Mouse (Mus musculus) midbrain, embryonic 14.5 days (tissue): ENCODE data around the gene Cpsf3. TPM values are rescaled to one million over a fixed set of nuclear protein-coding genes. Genes with fewer than 3 reads are reported as not detected.

ENCODE experiments used
- ATAC-seq: fragments of 200-750 bp; cut with Nextera tagmentation; 2 replicates; pipeline ENCODE4 v1.8.0; 2017; ENCODE audit warnings: moderate number of reproducible peaks, moderate library complexity; ENCODE audit not compliant: low FRiP score, low TSS enrichment
- DNase-seq: peaks from one replicate; pipeline ENCODE4 v3.0.0-alpha.2; 2015
- H3K27ac ChIP-seq: fragments of 300-500 bp; sonication (generic); replicated peaks from 2 replicates; pipeline ENCODE4 v1.5.1; 2014; ENCODE audit warnings: mild to moderate bottlenecking, low read depth, low read length, moderate library complexity
- H3K27me3 ChIP-seq: fragments of 300-500 bp; sonication (generic); 2 replicates; pipeline ENCODE4 v1.6.1; 2014; ENCODE audit warnings: low read length, control low read depth, mixed read lengths; ENCODE audit not compliant: control insufficient read depth, insufficient read depth
- H3K36me3 ChIP-seq: fragments of 300-500 bp; sonication (generic); 2 replicates; pipeline ENCODE4 v1.6.1; 2014; ENCODE audit warnings: low read length, control low read depth; ENCODE audit not compliant: control insufficient read depth, insufficient read depth
- H3K4me1 ChIP-seq: fragments of 300-500 bp; sonication (generic); 2 replicates; pipeline ENCODE4 v1.6.1; 2014; ENCODE audit warnings: mild to moderate bottlenecking, antibody characterized with exemption, low read length, control low read depth; ENCODE audit not compliant: control insufficient read depth, insufficient read depth
- H3K4me2 ChIP-seq: fragments of 300-500 bp; sonication (generic); 2 replicates; pipeline ENCODE4 v1.6.1; 2014; ENCODE audit warnings: mild to moderate bottlenecking, low read length, moderate library complexity
- H3K4me3 ChIP-seq: fragments of 300-500 bp; sonication (generic); replicated peaks from 2 replicates; pipeline ENCODE4 v1.5.1; 2014; ENCODE audit warnings: low read depth, low read length
- H3K9ac ChIP-seq: fragments of 300-500 bp; sonication (generic); replicated peaks from 2 replicates; pipeline ENCODE4 v1.6.1; 2014; ENCODE audit warnings: mild to moderate bottlenecking, low read length, moderate library complexity
- H3K9me3 ChIP-seq: fragments of 300-500 bp; sonication (generic); 2 replicates; pipeline ENCODE4 v1.6.1; 2016; ENCODE audit warnings: low read length, control low read depth, mixed read lengths; ENCODE audit not compliant: control insufficient read depth
- WGBS: fragments of 180-500 bp; shearing (Covaris S2); extraction: QIAGEN DNeasy Blood & Tissue Kit; methylation state at CpG from one replicate; pipeline ENCODE4 v1.1.7; 2014; 5-methylcytosine and 5-hydroxymethylcytosine counted together
- polyA plus RNA-seq: library from polyadenylated mRNA; unstranded; fragments of >200 nt; fragmentation: Nextera tagmentation; extraction: Ambion mirVana; gene quantifications from 2 replicates; pipeline ENCODE4 v1.2.1, GENCODE M21; 2014

Gene Cpsf3
- polyA plus RNA-seq, result 91.9 and 107 TPM in 2 replicates

- Histone ChIP-seq H3K27me3 (no peaks in the 10 kb centered on the region), H3K9me3 (no peaks in the 10 kb centered on the region), H3K27ac (peak within 1 kb of the TSS; percentile 90), H3K4me1 (peaks cover 20% of the 10 kb centered on the region), H3K4me3 (peak within 1 kb of the TSS; percentile 80), H3K4me2 (peak within 1 kb of the TSS; percentile 87), H3K36me3 (peaks cover 10% of the 10 kb centered on the region), H3K9ac (peak within 1 kb of the TSS; percentile 82)
- DNase-seq (no peak), ATAC-seq (no peak)
- 59% methylated on average over 11 of the region's 11 CpGs for WGBS
Observed at GRCm38 (mm10) chr12:21284761-21285441, at the start of gene Cpsf3. Gene Cpsf3, plus strand, starts transcription at chr12:21285391.

GRCm38 (mm10) chr12:21241965-21242364 lies 43.2 kb upstream of the Cpsf3 start:
- Histone ChIP-seq H3K9ac (no peak overlapping the region), H3K27ac (no peak overlapping the region), H3K9me3 (no peaks in the 10 kb centered on the region), H3K27me3 (no peaks in the 10 kb centered on the region), H3K4me3 (no peak overlapping the region), H3K4me1 (no peaks in the 10 kb centered on the region), H3K4me2 (no peak overlapping the region), H3K36me3 (peaks cover 79% of the 10 kb centered on the region)
- ATAC-seq (no peak), DNase-seq (no peak)
- 75% methylated on average over 3 of the region's 3 CpGs for WGBS

- no peak overlapping the region for H3K4me3 ChIP-seq
- no peaks in the 10 kb centered on the region for H3K4me1 ChIP-seq
- H3K27ac ChIP-seq, result no peak overlapping the region
- no peaks in the 10 kb centered on the region for H3K27me3 ChIP-seq
- H3K9me3 ChIP-seq, result no peaks in the 10 kb centered on the region
- DNase-seq, result no peak
- WGBS, result 98% methylated on average over 11 of the region's 11 CpGs
- H3K4me2 ChIP-seq, result no peak overlapping the region
- ATAC-seq, result no peak
- peaks cover 82% of the 10 kb centered on the region for H3K36me3 ChIP-seq
- no peak overlapping the region for H3K9ac ChIP-seq
Observed at GRCm38 (mm10) chr12:21244375-21244960, 40.7 kb upstream of the Cpsf3 start.

GRCm38 (mm10) chr12:21247711-21248392 lies 37.3 kb upstream of the Cpsf3 start:
- no peak overlapping the region for H3K4me2 ChIP-seq
- WGBS, result 88% methylated on average over 7 of the region's 7 CpGs
- no peaks in the 10 kb centered on the region for H3K9me3 ChIP-seq
- no peak overlapping the region for H3K4me3 ChIP-seq
- DNase-seq, result no peak
- H3K27ac ChIP-seq, result no peak overlapping the region
- no peaks in the 10 kb centered on the region for H3K27me3 ChIP-seq
- H3K9ac ChIP-seq, result no peak overlapping the region
- H3K36me3 ChIP-seq, result peaks cover 93% of the 10 kb centered on the region
- H3K4me1 ChIP-seq, result no peaks in the 10 kb centered on the region
- ATAC-seq, result no peak

GRCm38 (mm10) chr12:21260494-21261256 lies 24.5 kb upstream of the Cpsf3 start:
- WGBS, result 95% methylated on average over 6 of the region's 6 CpGs
- no peaks in the 10 kb centered on the region for H3K27me3 ChIP-seq

GRCm38 (mm10) chr12:21261521-21261920 lies 23.7 kb upstream of the Cpsf3 start:
- Histone ChIP-seq H3K27me3 (no peaks in the 10 kb centered on the region), H3K9me3 (no peaks in the 10 kb centered on the region), H3K4me1 (no peaks in the 10 kb centered on the region), H3K36me3 (peaks cover 85% of the 10 kb centered on the region), H3K4me3 (no peak overlapping the region), H3K4me2 (no peak overlapping the region), H3K27ac (no peak overlapping the region), H3K9ac (no peak overlapping the region)
- DNase-seq (no peak), ATAC-seq (no peak)
- 89% methylated on average over 4 of the region's 4 CpGs for WGBS

More at GRCm38 (mm10) chr12:21260494-21261256, 24.5 kb upstream of the Cpsf3 start:
- H3K4me2 ChIP-seq, result no peak overlapping the region
- H3K27ac ChIP-seq, result no peak overlapping the region
- DNase-seq, result no peak
- H3K4me3 ChIP-seq, result no peak overlapping the region
- ATAC-seq, result no peak
- no peaks in the 10 kb centered on the region for H3K4me1 ChIP-seq
- H3K36me3 ChIP-seq, result peaks cover 84% of the 10 kb centered on the region
- H3K9me3 ChIP-seq, result no peaks in the 10 kb centered on the region
- H3K9ac ChIP-seq, result no peak overlapping the region

- Histone ChIP-seq H3K9ac (no peak overlapping the region), H3K4me1 (no peaks in the 10 kb centered on the region), H3K36me3 (peaks cover 83% of the 10 kb centered on the region), H3K4me3 (no peak overlapping the region), H3K9me3 (no peaks in the 10 kb centered on the region), H3K27me3 (no peaks in the 10 kb centered on the region), H3K4me2 (no peak overlapping the region), H3K27ac (no peak overlapping the region)
- 97% methylated on average over 5 of the region's 5 CpGs for WGBS
- ATAC-seq (no peak), DNase-seq (no peak)
Observed at GRCm38 (mm10) chr12:21263256-21263655, 21.9 kb upstream of the Cpsf3 start.

GRCm38 (mm10) chr12:21264241-21264640 lies 20.9 kb upstream of the Cpsf3 start:
- no peak for ATAC-seq
- H3K9ac ChIP-seq, result no peak overlapping the region
- no peaks in the 10 kb centered on the region for H3K27me3 ChIP-seq
- no peak overlapping the region for H3K4me2 ChIP-seq
- no peak overlapping the region for H3K4me3 ChIP-seq
- no peaks in the 10 kb centered on the region for H3K9me3 ChIP-seq
- DNase-seq, result no peak
- H3K4me1 ChIP-seq, result no peaks in the 10 kb centered on the region
- no peak overlapping the region for H3K27ac ChIP-seq
- 83% methylated on average over 5 of the region's 5 CpGs for WGBS
- peaks cover 83% of the 10 kb centered on the region for H3K36me3 ChIP-seq
